Mouse (Mus musculus): Measurements from ENCODE around the gene Tnfsf13.
A peak's percentile ranks its signal among the peaks of the same experiment; 100 is the strongest.

Tnfsf13 gene

GRCm38 (mm10) chr11:69653399-69653798 is 32.2 kb downstream of the Tnfsf13 start:
- no peak for DNase-seq (ENCODE audit: low spot score)

DNA sequence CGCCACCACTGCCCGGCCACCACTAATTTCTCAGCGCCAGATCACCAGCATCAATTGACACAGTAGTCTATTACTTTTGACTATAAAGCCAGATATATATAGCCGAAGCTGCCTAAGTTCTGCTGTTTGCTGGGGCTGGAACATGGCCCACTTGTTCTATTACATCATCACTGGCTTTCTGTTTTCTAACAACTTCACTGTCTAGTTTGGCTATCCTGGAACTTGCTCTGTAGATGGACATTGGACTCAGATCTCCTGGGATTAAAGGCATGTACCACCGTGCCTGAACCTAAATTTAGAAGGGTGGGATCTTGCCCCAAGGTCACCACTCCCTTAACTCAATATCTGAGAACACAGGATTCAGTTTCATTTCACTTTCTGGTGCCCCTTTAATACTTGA is 39.7 kb downstream of the Tnfsf13 start:
- no peak for DNase-seq (ENCODE audit: low spot score)

GRCm38 (mm10) chr11:69635471-69635870 is 50.1 kb downstream of the Tnfsf13 start:
- DNase-seq (ENCODE audit: low spot score) = no peak

- DNase-seq (ENCODE audit: low spot score) = peak; percentile 62
These were observed 52.3 kb downstream of the Tnfsf13 start for GRCm38 (mm10) chr11:69633128-69633866.

Measured in ovary, postnatal 14 days (tissue).